Mouse (Mus musculus): ENCODE measurements at regions not wholly inside any gene's neighbourhood (a gene's known extent, or its start where the extent isn't known, plus 50 kb on each side); places are given as distances from the start of the nearest gene placed in this dataset.

DNA sequence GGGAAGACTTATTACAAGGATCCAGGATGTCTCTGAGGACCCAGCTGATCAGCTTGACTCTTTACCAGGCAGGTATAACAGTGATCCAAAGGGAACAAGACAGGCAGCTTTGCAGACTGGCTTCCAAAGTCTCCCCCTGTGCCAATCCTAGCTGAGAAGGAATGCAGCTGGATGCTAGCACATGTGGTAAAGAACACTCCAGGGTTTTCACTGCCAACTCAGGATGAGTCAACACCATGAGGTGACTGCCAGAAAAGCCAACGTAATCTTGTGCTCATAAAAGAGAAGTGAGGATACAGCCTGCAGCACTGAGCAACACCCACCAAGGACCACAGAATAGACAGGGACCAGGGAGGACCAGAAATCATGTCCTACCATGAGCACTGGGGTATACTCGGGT, 76.5 kb upstream of the Il12b start:
- no peak overlapping the region for H3K4me3 ChIP-seq (ENCODE audit: low read depth, low read length)
- H3K27ac ChIP-seq (ENCODE audit: low read length), result no peak overlapping the region
- no peak for TF ChIP-seq CTCF (IDR thresholded peaks at IDR 0.05)
- TF ChIP-seq EP300 (IDR thresholded peaks at IDR 0.05), result no peak
- no peak overlapping the region for H3K9ac ChIP-seq (replicated peaks; ENCODE audit: low read depth)
- H3K4me2 ChIP-seq (replicated peaks; ENCODE audit: low read depth, low read length), result no peak overlapping the region
- H3K27me3 ChIP-seq (replicated peaks; ENCODE audit: insufficient read depth, low read length), result no peaks in the 10 kb centered on the region
- no peaks in the 10 kb centered on the region for H3K9me3 ChIP-seq (ENCODE audit: low read length)
- no peaks in the 10 kb centered on the region for H3K4me1 ChIP-seq (ENCODE audit: insufficient read depth, low read depth, low read length)
- ATAC-seq (peak; percentile 71), DNase-seq (ENCODE audit: low spot score) (peak; percentile 85)
- WGBS, result 63% methylated on average over 2 of the region's 2 CpGs
- H3K36me3 ChIP-seq (ENCODE audit: insufficient read depth, low read length), result no peaks in the 10 kb centered on the region

DNA sequence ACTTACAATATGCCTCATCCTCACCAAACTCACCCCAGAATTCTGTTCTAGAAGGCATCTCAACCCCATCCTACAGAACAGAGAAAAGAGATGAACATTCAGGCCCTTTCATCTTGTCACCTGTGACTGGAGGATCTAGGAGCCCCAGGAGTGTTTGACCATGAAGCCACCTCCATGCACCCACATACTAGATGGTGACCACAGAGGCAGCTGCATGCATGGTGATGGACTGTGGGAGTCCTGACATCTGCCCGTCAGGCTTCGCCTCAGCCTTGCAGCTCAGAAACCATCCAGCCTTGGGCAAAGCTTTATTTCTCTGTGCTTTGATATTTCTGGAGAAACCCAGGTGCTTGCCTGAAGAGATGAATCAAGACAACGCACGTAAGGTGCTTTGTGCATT, 74.8 kb upstream of the Il12b start:
- Histone ChIP-seq H3K9ac (replicated peaks; ENCODE audit: low read depth) (no peak overlapping the region), H3K36me3 (ENCODE audit: insufficient read depth, low read length) (no peaks in the 10 kb centered on the region), H3K4me3 (ENCODE audit: low read depth, low read length) (no peak overlapping the region), H3K27me3 (replicated peaks; ENCODE audit: insufficient read depth, low read length) (no peaks in the 10 kb centered on the region), H3K4me1 (ENCODE audit: insufficient read depth, low read depth, low read length) (no peaks in the 10 kb centered on the region), H3K4me2 (replicated peaks; ENCODE audit: low read depth, low read length) (no peak overlapping the region), H3K9me3 (ENCODE audit: low read length) (no peaks in the 10 kb centered on the region), H3K27ac (ENCODE audit: low read length) (no peak overlapping the region)
- no peak for TF ChIP-seq CTCF (IDR thresholded peaks at IDR 0.05)
- no peak for TF ChIP-seq EP300 (IDR thresholded peaks at IDR 0.05)
- 91% methylated on average over 4 of the region's 4 CpGs for WGBS
- DNase-seq (ENCODE audit: low spot score) (no peak), ATAC-seq (no peak)

DNA sequence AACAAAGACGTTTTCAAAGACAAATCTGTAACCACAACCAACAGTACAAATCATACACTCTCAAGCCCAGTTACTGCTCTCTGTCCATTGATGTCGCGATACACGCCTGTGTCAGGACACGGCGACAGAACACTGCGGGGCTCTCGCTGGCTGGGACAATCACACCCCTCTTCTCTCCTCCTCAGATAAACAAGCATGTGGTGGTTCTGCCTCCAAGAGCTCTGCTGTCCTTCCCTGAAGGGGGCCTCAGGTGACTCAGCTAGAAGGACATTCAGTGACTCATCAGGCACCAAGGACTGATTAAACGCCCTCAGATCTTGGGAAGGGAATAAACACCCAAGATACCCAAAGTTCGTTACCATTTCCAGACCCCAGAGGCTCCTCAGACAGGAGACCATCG, 74.3 kb upstream of the Il12b start:
- Histone ChIP-seq H3K9me3 (ENCODE audit: low read length) (no peaks in the 10 kb centered on the region), H3K9ac (replicated peaks; ENCODE audit: low read depth) (no peak overlapping the region), H3K4me2 (replicated peaks; ENCODE audit: low read depth, low read length) (no peak overlapping the region), H3K4me1 (ENCODE audit: insufficient read depth, low read depth, low read length) (no peaks in the 10 kb centered on the region), H3K4me3 (ENCODE audit: low read depth, low read length) (no peak overlapping the region), H3K27me3 (replicated peaks; ENCODE audit: insufficient read depth, low read length) (no peaks in the 10 kb centered on the region), H3K36me3 (ENCODE audit: insufficient read depth, low read length) (no peaks in the 10 kb centered on the region), H3K27ac (ENCODE audit: low read length) (no peak overlapping the region)
- DNase-seq (ENCODE audit: low spot score), result no peak
- no peak for TF ChIP-seq EP300 (IDR thresholded peaks at IDR 0.05)
- TF ChIP-seq CTCF (IDR thresholded peaks at IDR 0.05), result no peak
- ATAC-seq, result no peak
- 80% methylated on average over 11 of the region's 11 CpGs for WGBS

DNA sequence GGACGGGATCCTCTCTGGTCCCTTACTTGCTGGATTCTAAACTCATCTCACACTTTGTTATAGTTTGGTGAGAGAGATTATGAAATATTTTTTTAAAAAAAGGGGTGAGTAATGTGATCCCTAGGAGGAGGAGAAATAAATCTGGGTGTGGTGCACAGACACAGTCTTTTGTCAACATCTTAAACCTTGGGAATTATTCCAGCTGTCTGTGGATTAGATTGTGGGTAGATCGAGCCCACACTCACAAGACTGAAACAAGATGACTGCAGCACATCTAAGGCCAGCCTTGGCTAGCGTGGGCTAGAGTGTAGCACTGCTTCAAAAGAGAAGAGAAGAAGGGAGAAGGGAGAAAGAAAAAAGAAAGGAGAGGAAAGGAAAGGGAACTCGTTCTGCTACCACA, 70.4 kb upstream of the Il12b start:
- TF ChIP-seq CTCF (IDR thresholded peaks at IDR 0.05), result no peak
- no peak for TF ChIP-seq EP300 (IDR thresholded peaks at IDR 0.05)
- H3K4me2 ChIP-seq (replicated peaks; ENCODE audit: low read depth, low read length), result no peak overlapping the region
- H3K4me1 ChIP-seq (ENCODE audit: insufficient read depth, low read depth, low read length), result no peaks in the 10 kb centered on the region
- H3K9me3 ChIP-seq (ENCODE audit: low read length), result no peaks in the 10 kb centered on the region
- no peak overlapping the region for H3K9ac ChIP-seq (replicated peaks; ENCODE audit: low read depth)
- no peak overlapping the region for H3K27ac ChIP-seq (ENCODE audit: low read length)
- DNase-seq (ENCODE audit: low spot score), result peak; percentile 26
- no peak overlapping the region for H3K4me3 ChIP-seq (ENCODE audit: low read depth, low read length)
- WGBS, result 49% methylated on average over 4 of the region's 4 CpGs
- H3K27me3 ChIP-seq (replicated peaks; ENCODE audit: insufficient read depth, low read length), result no peaks in the 10 kb centered on the region
- no peaks in the 10 kb centered on the region for H3K36me3 ChIP-seq (ENCODE audit: insufficient read depth, low read length)
- ATAC-seq, result no peak

DNA sequence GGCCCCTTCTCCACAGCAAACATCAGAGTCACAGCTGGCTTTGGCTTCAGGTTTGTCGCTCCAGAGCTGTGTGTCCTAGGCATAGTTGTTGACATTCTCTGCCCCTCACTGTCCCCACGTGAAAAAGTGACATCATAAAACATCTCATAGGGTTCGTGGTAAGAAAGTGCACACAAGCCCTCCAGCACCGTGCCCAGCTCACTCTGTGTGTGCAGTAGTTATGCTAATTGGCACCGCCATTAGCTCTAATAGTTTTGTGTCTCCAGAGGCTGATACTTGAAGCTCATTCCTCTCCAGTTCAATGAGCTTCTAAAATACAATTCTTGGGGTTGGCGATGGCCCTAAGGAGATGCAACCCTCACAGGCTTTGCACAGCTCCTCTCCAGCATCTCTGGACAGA, 69.4 kb upstream of the Il12b start:
- no peaks in the 10 kb centered on the region for H3K9me3 ChIP-seq (ENCODE audit: low read length)
- H3K27ac ChIP-seq (ENCODE audit: low read length), result no peak overlapping the region
- H3K9ac ChIP-seq (replicated peaks; ENCODE audit: low read depth), result no peak overlapping the region
- WGBS, result 70% methylated on average over 6 of the region's 6 CpGs
- no peaks in the 10 kb centered on the region for H3K27me3 ChIP-seq (replicated peaks; ENCODE audit: insufficient read depth, low read length)
- H3K36me3 ChIP-seq (ENCODE audit: insufficient read depth, low read length), result no peaks in the 10 kb centered on the region
- no peak overlapping the region for H3K4me2 ChIP-seq (replicated peaks; ENCODE audit: low read depth, low read length)
- TF ChIP-seq CTCF (IDR thresholded peaks at IDR 0.05), result no peak
- TF ChIP-seq EP300 (IDR thresholded peaks at IDR 0.05), result no peak
- no peak for DNase-seq (ENCODE audit: low spot score)
- ATAC-seq, result no peak
- no peak overlapping the region for H3K4me3 ChIP-seq (ENCODE audit: low read depth, low read length)
- H3K4me1 ChIP-seq (ENCODE audit: insufficient read depth, low read depth, low read length), result no peaks in the 10 kb centered on the region

DNA sequence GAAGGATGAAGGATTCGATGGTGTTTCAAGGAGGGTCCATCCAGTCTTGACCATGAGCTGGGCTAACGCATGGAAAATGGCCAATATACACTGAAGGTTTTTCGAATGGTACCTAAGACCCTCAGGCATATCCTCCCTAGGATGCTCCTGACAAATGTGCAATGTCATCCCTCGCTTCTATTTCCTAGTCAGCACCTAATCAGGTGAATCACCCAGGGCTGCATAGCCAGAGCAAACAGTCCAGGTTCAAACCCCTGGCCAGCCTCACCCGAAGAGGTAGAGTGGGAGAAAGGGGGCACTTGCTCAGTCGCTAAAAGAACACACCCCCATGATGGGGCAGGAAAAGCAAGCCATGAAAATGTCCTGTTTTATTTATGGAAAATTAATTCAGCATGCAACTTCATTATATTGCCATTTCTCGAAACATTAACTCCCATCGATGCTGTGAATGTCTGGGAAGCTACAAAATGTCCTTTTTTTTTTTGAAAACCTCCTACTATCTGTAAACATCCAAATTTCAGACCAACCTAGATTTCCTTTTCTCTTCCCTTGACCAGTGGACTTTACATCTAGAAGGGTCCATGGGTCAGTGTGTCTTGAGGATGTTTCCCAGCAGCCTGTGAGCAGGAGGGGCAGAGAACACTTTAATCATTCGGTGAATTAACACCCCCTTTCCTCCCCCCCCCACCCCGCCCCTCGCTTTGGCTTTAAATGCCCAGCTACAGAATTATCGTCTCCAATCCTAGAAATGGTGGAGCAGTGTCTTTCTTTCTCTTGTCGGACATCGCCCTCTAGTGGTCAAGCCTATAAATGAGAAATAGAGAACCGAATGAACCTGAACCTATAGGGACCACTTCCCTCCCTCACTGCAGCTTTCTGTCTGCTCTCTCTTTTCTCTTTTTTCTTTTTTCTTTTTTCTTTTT, 68.8 kb upstream of the Il12b start:
- H3K4me1 ChIP-seq (ENCODE audit: insufficient read depth, low read depth, low read length), result no peaks in the 10 kb centered on the region
- no peaks in the 10 kb centered on the region for H3K9me3 ChIP-seq (ENCODE audit: low read length)
- no peak overlapping the region for H3K4me3 ChIP-seq (ENCODE audit: low read depth, low read length)
- H3K4me2 ChIP-seq (replicated peaks; ENCODE audit: low read depth, low read length), result no peak overlapping the region
- H3K9ac ChIP-seq (replicated peaks; ENCODE audit: low read depth), result no peak overlapping the region
- no peak overlapping the region for H3K27ac ChIP-seq (ENCODE audit: low read length)
- no peak; the same call in 1 of the 2 replicates for ATAC-seq
- WGBS, result 37% methylated on average over 15 of the region's 15 CpGs
- no peaks in the 10 kb centered on the region for H3K36me3 ChIP-seq (ENCODE audit: insufficient read depth, low read length)
- peak; percentile 82 for DNase-seq (ENCODE audit: low spot score)
- no peaks in the 10 kb centered on the region for H3K27me3 ChIP-seq (replicated peaks; ENCODE audit: insufficient read depth, low read length)
- TF ChIP-seq EP300 (IDR thresholded peaks at IDR 0.05), result no peak
- peak; percentile 83 for TF ChIP-seq CTCF (IDR thresholded peaks at IDR 0.05)

Measured in lung, postnatal 0 days (tissue).